Mouse (Mus musculus): ENCODE data around the gene Gm20388. TPM values are rescaled to one million over a fixed set of nuclear protein-coding genes. Genes with fewer than 3 reads are reported as not detected.

Gene Gm20388
- total RNA-seq, 2 experiments from 2014 or later, result 4.4 to 7.8 TPM

DNA sequence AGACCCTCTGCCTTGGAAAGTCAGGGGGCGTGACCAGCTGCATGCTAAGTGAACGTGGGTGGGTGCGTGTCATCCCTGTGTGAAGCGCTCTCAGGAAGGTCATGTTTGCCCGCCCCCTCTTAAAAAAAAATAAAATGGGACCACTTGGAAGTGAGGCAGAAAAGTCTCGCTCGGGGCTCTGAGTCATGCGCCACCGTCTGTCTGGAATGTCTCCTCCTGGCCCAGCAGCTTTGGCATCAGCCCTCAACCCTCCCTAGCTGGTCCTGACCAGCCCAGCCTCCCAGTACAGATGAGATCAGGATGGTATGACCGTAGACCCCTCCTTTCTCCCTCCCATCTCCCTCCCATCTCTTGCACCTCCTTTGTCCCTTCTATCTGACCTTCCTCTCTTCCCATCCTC is 2314.8 kb downstream of the Gm20388 start:
- DNase-seq (ENCODE audit: low spot score in 2 of 2), result no peak

GRCm38 (mm10) chr8:122227345-122227744 is 2316.7 kb downstream of the Gm20388 start:
- DNase-seq (ENCODE audit: low spot score in 2 of 2), result no peak

DNA sequence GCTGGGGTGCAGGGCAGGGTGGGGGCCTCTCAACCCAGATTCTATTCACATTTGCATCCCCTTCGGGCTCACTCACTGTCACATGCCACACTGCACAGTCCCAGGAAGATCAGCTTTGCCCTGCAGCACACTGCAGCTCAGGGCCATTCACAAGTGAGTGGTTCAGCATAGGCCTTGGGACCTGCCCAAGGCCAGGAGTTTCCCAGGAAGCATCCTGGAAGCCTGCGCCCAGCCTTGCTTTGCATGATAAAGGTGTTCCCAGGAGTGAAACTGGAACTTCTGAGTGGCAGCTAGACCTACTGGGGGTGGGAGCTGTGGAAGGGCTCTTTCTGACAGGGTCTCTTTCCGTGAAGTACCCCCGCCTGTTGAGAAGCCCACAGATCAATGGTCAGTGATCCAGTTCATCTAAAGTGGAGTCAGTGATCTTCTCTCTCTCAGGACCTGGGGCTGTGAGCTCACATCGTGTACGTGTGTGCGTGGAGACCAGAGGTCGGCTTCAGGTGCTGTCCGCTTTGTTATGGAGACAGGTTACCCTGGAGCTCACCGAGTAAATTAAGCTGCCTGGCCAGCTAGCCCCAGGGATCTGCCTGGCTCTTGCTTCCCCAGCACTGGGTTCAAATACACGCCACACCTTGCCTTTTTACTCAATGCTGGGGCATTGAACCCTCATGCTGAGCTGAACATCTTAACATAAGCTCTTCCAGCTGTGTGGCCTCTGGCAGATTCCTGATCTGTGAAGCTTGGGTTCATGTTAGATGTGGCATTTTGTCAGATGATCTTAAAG is 2318.3 kb downstream of the Gm20388 start:
- no peak for DNase-seq (ENCODE audit: low spot score in 2 of 2)

- peak; percentile 14 to 31 for DNase-seq (ENCODE audit: low spot score in 2 of 2)
Observed at GRCm38 (mm10) chr8:122229819-122230711, 2319.4 kb downstream of the Gm20388 start.

- DNase-seq (ENCODE audit: low spot score in 2 of 2), result peak; percentile 79 to 82
Observed at GRCm38 (mm10) chr8:122230712-122231337, 2320.2 kb downstream of the Gm20388 start.

- peak; percentile 25 to 27 for DNase-seq (ENCODE audit: low spot score in 2 of 2)
Observed at GRCm38 (mm10) chr8:122234055-122234454, 2323.4 kb downstream of the Gm20388 start.

GRCm38 (mm10) chr8:122236521-122236920 is 2325.9 kb downstream of the Gm20388 start:
- DNase-seq (ENCODE audit: low spot score in 2 of 2), result no peak

GRCm38 (mm10) chr8:122238225-122238624 is 2327.6 kb downstream of the Gm20388 start:
- DNase-seq (ENCODE audit: low spot score in 2 of 2), result no peak

GRCm38 (mm10) chr8:122238731-122239130 is 2328.1 kb downstream of the Gm20388 start:
- no peak for DNase-seq (ENCODE audit: low spot score in 2 of 2)

GRCm38 (mm10) chr8:122240241-122241026 is 2329.8 kb downstream of the Gm20388 start:
- no peak for DNase-seq (ENCODE audit: low spot score in 2 of 2)

GRCm38 (mm10) chr8:122243310-122243709 is 2332.7 kb downstream of the Gm20388 start:
- DNase-seq (ENCODE audit: low spot score in 2 of 2), result no peak

DNA sequence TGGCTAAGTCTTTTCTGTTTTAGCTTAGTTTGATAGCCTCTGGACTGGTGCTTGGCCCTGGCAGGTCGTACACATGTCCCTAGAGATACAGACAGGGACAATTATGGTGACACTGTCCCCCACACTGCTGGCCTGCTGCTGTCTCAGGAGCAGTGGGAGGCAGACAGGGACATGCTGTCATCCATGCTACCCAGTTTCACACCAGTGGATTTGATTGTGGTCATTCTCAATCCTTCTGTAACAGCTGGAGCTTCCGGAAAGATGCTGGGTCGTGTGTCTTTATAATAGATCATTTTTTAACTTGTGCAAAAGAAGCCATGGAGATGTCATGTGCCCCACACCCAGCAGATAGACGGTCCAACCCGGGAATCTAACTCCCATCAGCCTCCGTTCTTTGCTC is 2334.5 kb downstream of the Gm20388 start:
- DNase-seq (ENCODE audit: low spot score in 2 of 2), result no peak

GRCm38 (mm10) chr8:122246257-122247211 is 2335.9 kb downstream of the Gm20388 start:
- DNase-seq (ENCODE audit: low spot score in 2 of 2), result no peak

- DNase-seq (ENCODE audit: low spot score in 2 of 2), result no peak
Observed at GRCm38 (mm10) chr8:122251739-122252138, 2341.1 kb downstream of the Gm20388 start.

DNA sequence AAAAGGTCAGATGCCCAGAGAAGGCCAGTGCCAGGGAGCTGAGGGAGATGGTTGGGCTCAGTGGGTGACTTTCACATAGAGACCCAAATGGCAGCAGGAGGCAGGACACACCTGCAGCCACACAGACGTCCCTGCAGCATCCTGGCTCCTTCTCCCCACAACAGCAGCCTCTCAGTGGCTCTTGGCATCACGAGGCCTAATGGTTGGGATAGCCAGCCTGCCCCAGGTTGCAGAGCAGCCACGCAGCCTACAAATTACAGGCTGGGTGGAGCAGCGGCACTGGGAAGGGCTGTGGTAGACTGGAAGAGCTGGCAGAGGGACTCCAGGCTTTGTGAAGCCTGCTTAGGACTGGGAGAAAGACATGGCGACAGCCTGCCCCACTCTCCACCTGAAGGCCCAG is 2341.7 kb downstream of the Gm20388 start:
- no peak for DNase-seq (ENCODE audit: low spot score in 2 of 2)

- DNase-seq (ENCODE audit: low spot score in 2 of 2), result peak; percentile 72 to 83
Observed at GRCm38 (mm10) chr8:122259351-122259750, 2348.7 kb downstream of the Gm20388 start.

DNA sequence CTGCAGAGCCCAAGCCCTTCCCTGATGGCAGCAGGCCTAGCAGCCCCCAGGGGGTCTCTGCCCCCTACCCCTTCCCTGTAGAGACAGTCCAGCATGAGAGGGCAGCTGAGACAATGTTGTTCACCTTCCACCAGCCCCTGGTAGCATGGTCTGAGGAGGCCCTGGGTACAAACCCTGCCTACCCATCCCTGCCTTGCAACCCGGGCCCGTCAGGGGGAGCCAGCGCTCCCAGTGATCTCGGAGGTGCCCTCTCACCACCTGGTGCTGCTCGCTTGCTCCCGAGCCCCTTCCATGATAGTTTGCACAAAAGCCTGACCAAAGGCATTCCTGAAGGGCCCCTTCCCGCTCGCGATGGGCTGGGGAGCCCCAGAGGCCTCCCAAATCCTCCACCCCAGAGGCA is 2350.1 kb downstream of the Gm20388 start:
- DNase-seq (ENCODE audit: low spot score in 2 of 2), result no peak

GRCm38 (mm10) chr8:122262835-122263234 is 2352.2 kb downstream of the Gm20388 start:
- no peak for DNase-seq (ENCODE audit: low spot score in 2 of 2)

DNA sequence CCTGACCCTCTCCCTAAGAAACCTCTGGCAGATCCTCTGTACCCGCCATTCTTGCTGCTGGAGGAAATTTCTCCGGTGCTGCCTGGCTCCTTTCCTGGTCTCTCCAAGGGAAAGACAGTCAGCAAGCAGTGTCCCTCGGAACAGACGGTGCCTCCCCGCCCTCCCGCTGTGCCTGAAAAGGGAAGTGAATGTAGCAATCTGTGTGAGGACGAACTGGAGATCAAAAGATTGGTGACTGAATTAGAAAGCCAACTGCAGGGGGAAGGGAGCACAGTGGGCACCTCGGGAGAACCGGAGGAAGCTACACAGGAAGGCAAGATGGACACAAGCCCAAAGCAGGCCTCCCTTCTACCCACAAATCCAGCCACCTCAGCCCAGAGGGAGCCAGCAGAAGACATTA is 2353.6 kb downstream of the Gm20388 start:
- DNase-seq (ENCODE audit: low spot score in 2 of 2), result peak; percentile 32 to 54

GRCm38 (mm10) chr8:122265522-122265921 is 2354.9 kb downstream of the Gm20388 start:
- no peak for DNase-seq (ENCODE audit: low spot score in 2 of 2)
